Mouse (Mus musculus): ENCODE data around the gene Olfr750. TPM values are rescaled to one million over a fixed set of nuclear protein-coding genes. Genes with fewer than 3 reads are reported as not detected.

Olfr750 gene
- total RNA-seq, 2 experiments from 2014 or later, result not detected

DNA sequence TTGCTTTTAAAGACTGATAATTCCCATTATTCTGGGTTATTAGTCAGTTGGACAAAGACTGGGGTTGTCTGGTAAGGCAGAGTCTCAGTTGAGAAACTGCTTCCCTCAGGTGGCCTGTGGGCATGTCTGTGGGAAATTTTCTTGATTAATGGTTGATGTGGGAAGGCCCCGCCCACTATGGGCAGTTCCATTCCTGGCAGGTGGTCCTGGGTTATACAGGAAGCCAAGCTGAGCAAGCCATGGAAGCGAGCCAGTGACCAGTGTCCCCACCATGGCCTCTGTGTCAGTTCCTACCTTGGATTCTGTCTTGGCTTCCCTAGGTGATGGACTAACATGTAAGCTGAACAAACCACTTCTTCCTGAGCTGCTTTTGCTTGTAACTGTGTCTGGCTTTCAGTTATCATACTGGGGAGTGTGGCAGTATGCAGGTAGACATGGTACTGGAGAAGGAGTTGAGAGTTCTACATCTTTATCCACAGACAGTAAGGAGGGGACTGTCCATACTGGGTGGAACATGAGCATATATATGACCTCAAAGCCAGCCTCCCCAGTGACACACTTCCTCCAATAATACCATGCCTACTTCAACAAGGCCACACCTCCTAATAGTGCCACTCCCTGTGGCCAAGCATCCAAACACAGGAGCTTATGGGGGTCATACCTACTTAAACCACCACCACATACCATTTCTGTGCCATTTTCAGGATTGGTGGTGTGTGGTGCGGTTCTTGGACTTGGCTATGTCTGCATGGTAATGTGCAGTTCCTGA lies 46.7 kb downstream of the Olfr750 start:
- DNase-seq, result no peak

DNA sequence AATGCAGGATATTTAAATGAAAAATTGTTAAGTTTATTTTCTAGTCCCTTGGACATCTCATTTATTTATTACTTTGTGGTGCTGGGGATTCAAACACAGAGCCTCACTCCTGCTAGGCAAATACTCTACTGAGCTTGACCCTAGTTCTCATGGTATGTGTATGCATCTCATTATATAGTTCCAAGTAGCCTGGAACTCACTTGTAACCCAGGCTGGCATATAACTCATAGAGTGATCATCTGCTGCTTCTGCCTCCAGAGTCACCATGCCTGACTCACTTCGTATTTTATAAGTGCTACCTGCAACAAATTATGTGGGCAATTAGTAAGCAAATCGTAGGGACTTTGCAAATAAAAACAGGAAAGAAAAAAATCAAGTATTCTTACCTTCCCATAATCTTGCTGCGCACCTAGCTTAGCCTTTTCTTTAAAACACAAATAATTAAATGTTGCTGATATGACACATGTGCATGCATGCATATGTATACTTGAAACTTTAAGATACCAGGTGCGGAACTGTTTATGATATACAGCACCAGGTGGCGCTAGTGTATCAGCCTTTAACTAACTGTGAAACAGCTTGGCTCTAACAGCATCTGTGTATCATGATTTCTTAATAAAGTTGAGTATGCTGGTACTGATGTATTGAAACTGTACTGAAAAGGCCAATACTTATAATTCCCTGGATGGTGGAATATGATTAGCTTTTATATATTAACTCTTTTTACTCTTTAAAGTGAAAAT lies 47.7 kb downstream of the Olfr750 start:
- peak; percentile 40 for DNase-seq

DNA sequence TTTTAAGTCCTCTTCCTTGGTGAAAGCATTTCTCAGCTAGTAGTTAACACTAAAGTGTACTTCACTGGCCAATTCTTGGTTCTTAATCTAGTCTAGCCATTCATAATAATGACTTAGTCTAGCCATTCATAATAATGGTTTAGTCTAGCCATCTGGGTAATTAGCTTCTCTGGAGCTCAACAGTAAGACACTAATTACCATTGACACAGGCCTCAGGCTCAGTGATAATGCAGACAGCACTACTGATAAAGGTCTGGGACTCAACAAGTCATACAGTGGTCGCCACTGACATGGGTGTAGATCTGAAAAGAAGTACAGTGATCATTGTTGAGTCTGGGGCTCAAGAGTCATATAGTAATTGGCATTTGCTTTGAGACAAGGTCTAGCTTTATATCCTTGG lies 49.4 kb downstream of the Olfr750 start:
- no peak for DNase-seq

DNA sequence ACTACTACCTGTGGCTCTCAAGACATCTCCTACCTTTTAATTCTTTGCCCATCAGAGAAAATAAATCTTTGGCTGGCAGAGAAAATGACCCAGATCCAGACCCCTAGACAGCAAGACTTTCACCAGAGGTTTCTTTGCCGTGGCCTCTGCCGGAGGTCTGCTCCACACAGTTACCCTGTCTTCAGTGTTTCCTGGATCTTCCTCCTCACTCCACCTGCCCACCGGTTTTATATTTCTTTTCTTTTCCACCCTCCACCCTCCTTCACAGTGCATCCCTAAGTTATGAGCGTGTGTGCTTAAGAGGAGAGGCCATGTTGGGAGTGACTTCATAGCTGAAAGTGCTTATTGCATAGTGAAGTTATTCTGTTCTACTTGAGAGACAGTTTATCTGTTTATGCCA lies 50.8 kb downstream of the Olfr750 start:
- DNase-seq, result no peak

DNA sequence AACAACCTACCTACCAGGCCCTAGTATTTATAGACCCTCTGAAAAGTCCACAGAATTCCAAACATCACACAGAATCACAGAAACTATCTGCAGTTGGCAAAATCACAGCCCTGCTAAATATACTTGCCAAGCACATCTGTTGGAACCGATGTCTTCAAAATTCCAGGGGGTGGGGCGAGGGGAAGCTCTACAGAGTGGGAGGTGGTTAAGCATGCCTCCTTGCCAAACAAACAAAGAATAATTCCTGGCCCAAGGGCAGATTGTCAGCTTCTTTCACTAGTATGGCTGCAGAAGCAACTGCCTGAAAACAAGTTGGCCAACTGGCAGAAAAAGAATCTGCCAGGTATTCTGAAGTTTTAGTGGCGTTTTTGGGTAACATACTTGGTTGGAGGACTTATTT lies 57.0 kb downstream of the Olfr750 start:
- DNase-seq, result peak; percentile 22

Other genes with a start within 250 kb of the Olfr750 start
- 10 to 100 TPM in 1 of 2 experiments, 1 to 10 TPM in 1; 9.6 to 11.1 TPM for gene Tep1, start 203.9 kb downstream of the Olfr750 start, total RNA-seq (2021)
- 100 to 1,000 TPM in 1 of 2 experiments, 10 to 100 TPM in 1; 50.4 to 106 TPM for gene Klhl33, start 176.9 kb downstream of the Olfr750 start, total RNA-seq (2021)
- gene Osgep, start 149.5 kb downstream of the Olfr750 start, total RNA-seq (2021), result 10 to 100 TPM; 45.2 to 48.4 TPM
- gene Apex1, start 149.5 kb downstream of the Olfr750 start, total RNA-seq (2021), result 10 to 100 TPM; 42.7 to 46.1 TPM
- gene Pip4p1, start 143.6 kb downstream of the Olfr750 start, total RNA-seq (2021), result 10 to 100 TPM; 16.4 to 20.3 TPM
- 1 to 10 TPM; 6.1 to 7.8 TPM for gene Pnp, start 143.4 kb downstream of the Olfr750 start, total RNA-seq (2021)
- 1 to 10 TPM; 5.8 to 6.7 TPM for gene Gm49342, start 129.9 kb downstream of the Olfr750 start, total RNA-seq (2021)
- under 1 TPM; 0.52 to 0.56 TPM for gene Pnp2, start 118.4 kb downstream of the Olfr750 start, total RNA-seq (2021)
- under 1 TPM in 1 of 2 experiments, not detected in 1; 0.23 TPM for gene Rnase10, start 66.7 kb downstream of the Olfr750 start, total RNA-seq (2021)
- not detected for gene Rnase9, start 32.6 kb downstream of the Olfr750 start, total RNA-seq (2021)
- gene Rnase11, start 24.3 kb downstream of the Olfr750 start, total RNA-seq (2021), result not detected
- not detected for gene Rnase12, start 16.8 kb downstream of the Olfr750 start, total RNA-seq (2021)
- 10 to 100 TPM; 46.6 to 51.4 TPM for gene Rnase4, start 16.6 kb upstream of the Olfr750 start, total RNA-seq (2021)
- 1 to 10 TPM; 3.3 to 4.6 TPM for gene Ang, start 16.7 kb upstream of the Olfr750 start, total RNA-seq (2021)
- not detected for gene Eddm3b, start 40.0 kb upstream of the Olfr750 start, total RNA-seq (2021)
- gene Rnase6, start 49.5 kb upstream of the Olfr750 start, total RNA-seq (2021), result 1 to 10 TPM in 1 of 2 experiments, under 1 TPM in 1; 0.61 to 1.0 TPM
- gene Rnase1, start 72.3 kb upstream of the Olfr750 start, total RNA-seq (2021), result not detected
- not detected for gene Rnase2b, start 87.8 kb upstream of the Olfr750 start, total RNA-seq (2021)
- under 1 TPM in 1 of 2 experiments, not detected in 1; 0.63 TPM for gene Ang2, start 124.7 kb upstream of the Olfr750 start, total RNA-seq (2021)
- not detected for gene Ear14, start 129.0 kb upstream of the Olfr750 start, total RNA-seq (2021)
- not detected for gene Rnase2a, start 181.7 kb upstream of the Olfr750 start, total RNA-seq (2021)